Mouse (Mus musculus) megakaryocyte progenitor cell, adult 5-6 weeks (primary cell): ENCODE measurements around the gene Irf1. TPM values are rescaled to one million over a fixed set of nuclear protein-coding genes. Genes with fewer than 3 reads are reported as not detected.

ENCODE experiments used
- ATAC-seq: replicated peaks from 2 replicates; pipeline ENCODE4 v1.8.0; 2016; ENCODE audit warnings: mild to moderate bottlenecking, moderate TSS enrichment, inconsistent platforms; ENCODE audit not compliant: poor library complexity
- total RNA-seq, 2 experiments: library from RNA; stranded (forward) in 1 of 2; stranded (reverse) in 1 of 2; fragments of 157-497, 149-512 nt in 1 of 2; fragments of 200-1000 nt in 1 of 2; gene quantifications; 2 replicates each; pipeline versions ENCODE4 v1.2.3 to v1.2.4; 2015 to 2017

Irf1 gene
- total RNA-seq, 2 experiments from 2014 or later, result 29.8 to 46.8 TPM

- ATAC-seq, result no peak
Observed at GRCm38 (mm10) chr11:53759545-53760406, 10.0 kb upstream of the Irf1 start.

- no peak for ATAC-seq
Observed at GRCm38 (mm10) chr11:53761284-53761683, 8.5 kb upstream of the Irf1 start.

- no peak for ATAC-seq
Observed at GRCm38 (mm10) chr11:53761822-53762221, 8.0 kb upstream of the Irf1 start.

- no peak for ATAC-seq
Observed at GRCm38 (mm10) chr11:53762426-53762825, 7.4 kb upstream of the Irf1 start.

- peak; percentile 21 for ATAC-seq
Observed at GRCm38 (mm10) chr11:53762827-53763495, 6.9 kb upstream of the Irf1 start.

GRCm38 (mm10) chr11:53763496-53764140 lies 6.2 kb upstream of the Irf1 start:
- peak; percentile 78 for ATAC-seq

GRCm38 (mm10) chr11:53764581-53764980 lies 5.2 kb upstream of the Irf1 start:
- ATAC-seq, result no peak

GRCm38 (mm10) chr11:53768422-53769184 lies 1.2 kb upstream of the Irf1 start:
- no peak for ATAC-seq

GRCm38 (mm10) chr11:53769185-53769576 lies 633 bp upstream of the Irf1 start:
- ATAC-seq, result no peak

GRCm38 (mm10) chr11:53770125-53770791 lies 444 bp downstream of the Irf1 start:
- ATAC-seq, result peak; percentile 32

GRCm38 (mm10) chr11:53771001-53771744 lies 1.4 kb downstream of the Irf1 start:
- ATAC-seq, result no peak

GRCm38 (mm10) chr11:53772536-53772935 lies 2.7 kb downstream of the Irf1 start:
- ATAC-seq, result peak; percentile 27

GRCm38 (mm10) chr11:53773087-53773486 lies 3.3 kb downstream of the Irf1 start, which contains the start of gene Gm17334:
Gene Gm17334, minus strand, starts transcription at chr11:53773187.
- ATAC-seq, result no peak

GRCm38 (mm10) chr11:53773641-53774360 lies 4.0 kb downstream of the Irf1 start:
- ATAC-seq, result no peak

- no peak for ATAC-seq
Observed at GRCm38 (mm10) chr11:53774659-53775255, 4.9 kb downstream of the Irf1 start.

- ATAC-seq, result no peak
Observed at GRCm38 (mm10) chr11:53777736-53778135, 7.9 kb downstream of the Irf1 start.

- ATAC-seq, result no peak
Observed at GRCm38 (mm10) chr11:53778455-53778854, 8.6 kb downstream of the Irf1 start.

GRCm38 (mm10) chr11:53779808-53780207 lies 10.0 kb downstream of the Irf1 start:
- peak; percentile 29; the same call in 1 of the 2 replicates for ATAC-seq
